Mouse (Mus musculus): ENCODE data around the gene Rfx2.

Rfx2 gene

DNA sequence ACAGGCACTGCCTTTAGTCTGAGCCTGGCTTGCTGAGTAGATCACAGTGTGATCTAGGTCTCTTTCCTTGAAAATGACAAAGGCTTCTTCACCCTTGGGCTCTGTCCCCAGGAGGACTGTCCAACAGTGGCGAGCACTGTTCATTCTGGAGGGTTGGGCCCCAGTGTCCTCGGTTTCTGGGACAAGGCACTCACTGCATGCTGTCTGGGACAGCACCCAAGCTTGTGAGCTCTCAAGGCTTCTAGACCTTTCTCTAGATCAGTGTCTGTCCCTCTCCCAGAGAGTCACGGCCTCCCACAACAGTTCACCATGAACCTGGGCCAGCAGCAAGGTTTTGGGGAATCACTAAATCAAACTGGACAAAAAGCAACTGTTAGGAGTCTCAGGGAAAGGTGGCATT is 38.2 kb downstream of the Rfx2 start:
- H3K4me3 ChIP-seq (replicated peaks; ENCODE audit: low read length), result no peak overlapping the region
- H3K27me3 ChIP-seq (ENCODE audit: insufficient read depth, low read length), result no peaks in the 10 kb centered on the region
- peaks cover 67% of the 10 kb centered on the region for H3K36me3 ChIP-seq (ENCODE audit: insufficient read depth, low read length)
- TF ChIP-seq POU5F1 (IDR thresholded peaks at IDR 0.05; ENCODE audit: borderline replicate concordance, low read length) (no peak), NANOG (IDR thresholded peaks at IDR 0.05; ENCODE audit: borderline replicate concordance, low read length) (no peak), CTCF (conservative IDR thresholded peaks at IDR 0.05; ENCODE audit: low read length) (no peak)
- H3K9me3 ChIP-seq (ENCODE audit: low read length), result no peaks in the 10 kb centered on the region
- 0 out of 2 replicates have a peak, but pooled peaks cover 5% of the 10 kb centered on the region for H3K4me1 ChIP-seq (replicated peaks; ENCODE audit: low read depth, low read length)

DNA sequence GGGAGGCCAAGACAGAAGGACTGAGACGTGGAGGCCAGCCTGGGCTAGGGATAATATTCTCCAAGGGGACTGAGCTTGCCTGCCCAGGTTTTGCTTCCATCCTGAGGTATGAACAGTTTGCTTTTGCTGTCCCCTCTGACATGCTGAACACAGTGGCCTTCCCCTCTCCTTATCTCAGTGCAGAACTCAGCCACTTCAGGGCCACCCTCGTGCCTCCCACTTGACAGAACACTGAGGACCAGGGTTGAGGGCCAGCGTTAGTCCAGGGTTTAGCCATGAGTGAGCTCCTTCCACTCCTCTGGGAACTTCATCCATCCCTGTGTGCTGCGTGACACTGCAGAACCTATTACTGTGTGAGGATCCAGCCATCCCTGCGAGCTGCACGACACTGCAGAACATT is 41.5 kb downstream of the Rfx2 start:
- no peak overlapping the region for H3K4me3 ChIP-seq (replicated peaks; ENCODE audit: low read length)
- H3K36me3 ChIP-seq (ENCODE audit: insufficient read depth, low read length), result peaks cover 88% of the 10 kb centered on the region
- H3K9me3 ChIP-seq (ENCODE audit: low read length), result no peaks in the 10 kb centered on the region
- H3K27me3 ChIP-seq (ENCODE audit: insufficient read depth, low read length), result no peaks in the 10 kb centered on the region
- TF ChIP-seq NANOG (IDR thresholded peaks at IDR 0.05; ENCODE audit: borderline replicate concordance, low read length), result no peak
- TF ChIP-seq CTCF (conservative IDR thresholded peaks at IDR 0.05; ENCODE audit: low read length), result no peak
- no peak for TF ChIP-seq POU5F1 (IDR thresholded peaks at IDR 0.05; ENCODE audit: borderline replicate concordance, low read length)
- H3K4me1 ChIP-seq (replicated peaks; ENCODE audit: low read depth, low read length), result 0 out of 2 replicates have a peak, but pooled peaks cover 5% of the 10 kb centered on the region

DNA sequence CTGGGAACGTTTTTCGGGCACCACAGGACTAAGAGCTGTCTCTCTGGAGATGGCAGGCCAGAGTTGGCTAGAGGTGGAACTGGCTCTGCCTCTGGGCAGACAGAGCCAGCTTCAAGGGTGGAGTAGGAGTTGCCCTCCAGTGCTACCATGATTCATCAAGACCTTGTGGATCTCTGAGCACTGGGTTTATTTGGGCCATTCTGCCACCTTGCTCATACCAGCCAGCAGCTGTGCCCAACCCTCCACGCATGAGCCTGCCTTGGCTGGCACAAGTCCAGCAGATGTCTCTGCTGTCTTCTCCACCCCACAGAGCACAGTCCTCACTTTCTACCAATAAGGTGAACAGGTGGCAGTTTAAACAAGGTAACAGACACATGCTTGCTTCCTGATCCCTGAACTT is 41.9 kb downstream of the Rfx2 start:
- Histone ChIP-seq H3K4me1 (replicated peaks; ENCODE audit: low read depth, low read length) (0 out of 2 replicates have a peak, but pooled peaks cover 5% of the 10 kb centered on the region), H3K36me3 (ENCODE audit: insufficient read depth, low read length) (peaks cover 91% of the 10 kb centered on the region), H3K27me3 (ENCODE audit: insufficient read depth, low read length) (no peaks in the 10 kb centered on the region), H3K9me3 (ENCODE audit: low read length) (no peaks in the 10 kb centered on the region), H3K4me3 (replicated peaks; ENCODE audit: low read length) (no peak overlapping the region)
- TF ChIP-seq NANOG (IDR thresholded peaks at IDR 0.05; ENCODE audit: borderline replicate concordance, low read length) (no peak), CTCF (conservative IDR thresholded peaks at IDR 0.05; ENCODE audit: low read length) (no peak), POU5F1 (IDR thresholded peaks at IDR 0.05; ENCODE audit: borderline replicate concordance, low read length) (no peak)

DNA sequence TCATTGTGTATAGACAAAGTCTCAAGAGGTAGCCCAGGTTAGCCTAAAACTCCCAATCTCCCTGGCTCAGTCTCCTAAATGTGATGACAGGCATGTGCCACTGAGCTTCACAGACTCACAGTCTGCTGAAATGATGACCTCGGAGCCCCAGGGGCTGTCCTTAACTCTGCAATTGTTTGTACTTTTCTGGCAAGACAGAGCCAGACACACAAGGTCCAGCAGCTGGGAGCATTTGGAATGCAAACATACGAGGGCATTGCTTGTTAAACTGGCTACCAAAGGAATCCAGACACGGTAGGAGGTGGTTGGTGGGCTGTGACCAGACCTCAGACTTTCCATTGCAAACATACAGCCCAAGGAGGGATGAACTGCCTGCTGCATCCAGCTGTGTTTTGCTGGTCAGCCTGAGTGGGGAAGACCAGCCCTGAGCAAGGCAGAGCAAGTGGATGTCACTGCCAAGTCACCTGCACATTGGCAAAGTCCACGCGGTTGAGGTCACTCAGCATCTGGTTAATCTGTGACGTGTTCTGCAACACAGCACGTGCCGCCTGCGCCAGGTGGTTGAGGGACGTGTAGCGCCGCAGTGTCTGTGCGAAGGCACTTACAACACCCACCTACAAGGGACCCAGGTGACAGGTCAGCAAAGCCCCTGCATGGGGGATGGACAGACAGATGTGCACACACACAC is 50.4 kb downstream of the Rfx2 start:
- no peaks in the 10 kb centered on the region for H3K4me1 ChIP-seq (replicated peaks; ENCODE audit: low read depth, low read length)
- H3K36me3 ChIP-seq (ENCODE audit: insufficient read depth, low read length), result peaks cover 97% of the 10 kb centered on the region
- no peaks in the 10 kb centered on the region for H3K27me3 ChIP-seq (ENCODE audit: insufficient read depth, low read length)
- no peak for TF ChIP-seq POU5F1 (IDR thresholded peaks at IDR 0.05; ENCODE audit: borderline replicate concordance, low read length)
- no peak for TF ChIP-seq NANOG (IDR thresholded peaks at IDR 0.05; ENCODE audit: borderline replicate concordance, low read length)
- TF ChIP-seq CTCF (conservative IDR thresholded peaks at IDR 0.05; ENCODE audit: low read length), result no peak
- H3K9me3 ChIP-seq (ENCODE audit: low read length), result peaks cover 8% of the 10 kb centered on the region; the same call in 1 of the 2 replicates
- no peak overlapping the region for H3K4me3 ChIP-seq (replicated peaks; ENCODE audit: low read length)

DNA sequence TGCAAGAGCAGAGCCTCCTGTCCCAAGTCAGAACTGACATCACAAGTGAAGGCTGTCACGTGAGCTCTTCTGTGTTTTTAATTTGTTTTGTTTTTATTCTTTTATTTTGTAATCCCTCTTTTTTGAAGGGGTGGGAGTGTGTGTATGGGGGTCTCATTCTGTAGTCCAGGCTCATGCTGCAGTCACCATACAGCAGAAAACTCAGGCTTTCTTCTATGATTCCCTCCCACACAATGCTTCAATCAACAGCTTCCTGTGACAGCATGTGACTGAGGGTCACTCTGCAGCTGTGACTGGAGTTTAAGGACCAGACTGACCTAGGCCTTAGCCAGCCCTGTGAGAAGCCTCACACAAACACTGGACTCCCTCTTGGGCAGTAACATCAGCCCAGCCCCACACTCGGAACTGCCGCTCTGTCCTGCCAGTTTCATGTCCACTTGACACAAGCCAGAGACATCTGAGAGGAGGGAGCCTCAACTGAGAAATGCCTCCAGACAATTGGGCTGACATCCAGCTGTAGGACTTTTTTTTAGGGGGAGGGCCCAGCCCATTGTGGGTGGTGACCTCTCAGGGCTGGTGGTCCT is 51.9 kb downstream of the Rfx2 start:
- TF ChIP-seq NANOG (IDR thresholded peaks at IDR 0.05; ENCODE audit: borderline replicate concordance, low read length), result no peak
- TF ChIP-seq CTCF (conservative IDR thresholded peaks at IDR 0.05; ENCODE audit: low read length), result no peak
- no peak for TF ChIP-seq POU5F1 (IDR thresholded peaks at IDR 0.05; ENCODE audit: borderline replicate concordance, low read length)
- Histone ChIP-seq H3K4me1 (replicated peaks; ENCODE audit: low read depth, low read length) (peaks cover 5% of the 10 kb centered on the region), H3K4me3 (replicated peaks; ENCODE audit: low read length) (no peak overlapping the region), H3K27me3 (ENCODE audit: insufficient read depth, low read length) (no peaks in the 10 kb centered on the region), H3K9me3 (ENCODE audit: low read length) (peaks cover 8% of the 10 kb centered on the region; the same call in 1 of the 2 replicates), H3K36me3 (ENCODE audit: insufficient read depth, low read length) (peaks cover 86% of the 10 kb centered on the region)

DNA sequence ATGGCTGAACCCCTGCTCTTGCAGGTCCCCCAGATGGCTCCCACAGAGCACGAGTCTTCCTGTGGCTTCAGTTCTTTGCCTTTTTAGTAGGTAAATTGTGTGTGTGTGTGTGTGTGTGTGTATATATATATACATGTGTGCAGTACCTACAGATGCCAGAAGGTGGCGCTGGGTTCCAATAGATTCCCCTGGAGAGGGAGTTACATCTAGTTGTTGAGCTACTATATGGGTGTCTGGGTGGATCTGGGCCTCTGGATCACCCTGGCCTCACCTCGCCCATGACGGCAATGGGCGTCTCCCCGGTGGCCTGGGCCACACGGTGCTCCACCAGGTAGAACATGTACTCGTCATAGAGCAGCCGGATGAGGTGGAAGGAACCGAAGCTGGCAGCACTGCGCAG is 53.2 kb downstream of the Rfx2 start:
- peaks cover 18% of the 10 kb centered on the region for H3K4me1 ChIP-seq (replicated peaks; ENCODE audit: low read depth, low read length)
- peaks cover 73% of the 10 kb centered on the region for H3K36me3 ChIP-seq (ENCODE audit: insufficient read depth, low read length)
- peaks cover 8% of the 10 kb centered on the region; the same call in 1 of the 2 replicates for H3K9me3 ChIP-seq (ENCODE audit: low read length)
- TF ChIP-seq CTCF (conservative IDR thresholded peaks at IDR 0.05; ENCODE audit: low read length) (peak; percentile 77), POU5F1 (IDR thresholded peaks at IDR 0.05; ENCODE audit: borderline replicate concordance, low read length) (no peak), NANOG (IDR thresholded peaks at IDR 0.05; ENCODE audit: borderline replicate concordance, low read length) (no peak)
- no peaks in the 10 kb centered on the region for H3K27me3 ChIP-seq (ENCODE audit: insufficient read depth, low read length)
- no peak overlapping the region for H3K4me3 ChIP-seq (replicated peaks; ENCODE audit: low read length)

DNA sequence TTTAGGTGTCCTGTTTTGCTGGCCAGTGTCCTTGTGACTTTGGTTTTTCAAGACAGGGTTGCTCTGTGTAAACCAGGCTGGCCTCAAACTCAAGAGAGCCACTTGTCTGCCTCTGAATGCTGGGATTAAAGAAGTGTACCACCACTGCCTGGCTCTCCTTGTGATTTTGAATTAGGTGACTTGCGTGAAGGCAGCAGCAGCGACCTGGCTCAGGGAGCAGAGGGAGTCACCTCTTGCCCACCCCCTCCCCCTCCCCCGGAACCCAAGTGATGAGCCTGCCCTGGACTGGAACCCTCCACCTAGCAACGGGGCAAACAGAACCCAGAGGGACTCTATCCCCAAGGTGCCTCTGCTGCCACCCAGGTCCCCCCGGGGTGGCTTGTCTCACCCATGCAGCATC is 60.9 kb downstream of the Rfx2 start, which contains the start of gene Prr22:
TSS of gene Prr22 (plus strand) at position 301 of the 400 bp plus-strand sequence.
- Histone ChIP-seq H3K27me3 (ENCODE audit: insufficient read depth, low read length) (no peaks in the 10 kb centered on the region), H3K9me3 (ENCODE audit: low read length) (no peaks in the 10 kb centered on the region), H3K4me3 (replicated peaks; ENCODE audit: low read length) (peak within 1 kb of the TSS; percentile 54), H3K4me1 (replicated peaks; ENCODE audit: low read depth, low read length) (peaks cover 69% of the 10 kb centered on the region), H3K36me3 (ENCODE audit: insufficient read depth, low read length) (peaks cover 49% of the 10 kb centered on the region)
- TF ChIP-seq NANOG (IDR thresholded peaks at IDR 0.05; ENCODE audit: borderline replicate concordance, low read length) (no peak), CTCF (conservative IDR thresholded peaks at IDR 0.05; ENCODE audit: low read length) (no peak), POU5F1 (IDR thresholded peaks at IDR 0.05; ENCODE audit: borderline replicate concordance, low read length) (no peak)

DNA sequence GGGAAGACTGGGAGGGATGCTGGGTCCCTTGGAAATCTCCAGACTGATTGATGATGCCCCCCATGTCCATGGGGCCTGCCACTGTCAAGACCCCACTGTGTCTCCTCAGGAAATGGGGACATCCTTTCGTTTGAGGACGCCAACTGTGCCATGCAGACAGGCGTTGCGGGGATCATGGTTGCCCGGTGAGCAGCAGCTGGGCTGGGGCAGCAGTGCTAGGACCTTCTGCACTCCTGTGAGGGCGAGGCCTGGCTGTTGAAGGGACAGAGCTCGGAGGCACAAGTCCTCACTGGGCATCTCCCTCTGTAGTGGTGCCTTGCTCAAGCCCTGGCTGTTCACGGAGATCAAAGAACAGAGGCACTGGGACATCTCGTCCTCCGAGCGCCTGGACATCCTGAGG is 61.9 kb downstream of the Rfx2 start:
- Histone ChIP-seq H3K4me3 (replicated peaks; ENCODE audit: low read length) (peak overlapping the region; percentile 61; the same call in 1 of the 2 replicates), H3K9me3 (ENCODE audit: low read length) (no peaks in the 10 kb centered on the region), H3K4me1 (replicated peaks; ENCODE audit: low read depth, low read length) (peaks cover 69% of the 10 kb centered on the region), H3K36me3 (ENCODE audit: insufficient read depth, low read length) (peaks cover 49% of the 10 kb centered on the region), H3K27me3 (ENCODE audit: insufficient read depth, low read length) (no peaks in the 10 kb centered on the region)
- TF ChIP-seq NANOG (IDR thresholded peaks at IDR 0.05; ENCODE audit: borderline replicate concordance, low read length), result no peak
- TF ChIP-seq POU5F1 (IDR thresholded peaks at IDR 0.05; ENCODE audit: borderline replicate concordance, low read length), result no peak
- TF ChIP-seq CTCF (conservative IDR thresholded peaks at IDR 0.05; ENCODE audit: low read length), result no peak
